Mouse (Mus musculus): ENCODE data around the gene Kctd6. TPM values are rescaled to one million over a fixed set of nuclear protein-coding genes. Genes with fewer than 3 reads are reported as not detected.
"Not testable (repeated sequence)": the region's sequence is repeated elsewhere in the genome, so short reads cannot be mapped to it uniquely, and the experiment has no call there.

Gene Kctd6
- total RNA-seq, 2 experiments from 2014 or later: 69.7 to 74.9 TPM

DNA sequence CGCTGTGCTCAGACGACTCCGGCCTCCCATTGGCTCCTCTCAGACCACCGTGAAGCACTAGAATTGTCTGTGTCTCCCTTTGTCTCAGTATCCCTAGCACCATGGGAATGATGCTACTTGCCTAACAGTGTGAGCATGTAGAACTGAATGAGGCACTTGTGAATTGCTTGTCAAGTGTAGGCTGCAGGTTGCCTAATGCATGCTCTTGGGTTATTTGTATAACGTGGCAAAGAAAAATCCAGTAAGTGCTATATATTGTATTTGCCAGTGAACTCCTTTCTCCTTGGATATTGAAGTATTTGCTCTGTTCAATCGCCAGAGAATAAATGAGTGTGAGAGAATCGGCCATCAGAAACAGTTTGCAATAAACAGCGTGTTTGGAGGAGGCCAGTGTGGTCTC is 32.9 kb downstream of the Kctd6 start:
- no peak for DNase-seq (ENCODE audit: low spot score in 2 of 2)

DNA sequence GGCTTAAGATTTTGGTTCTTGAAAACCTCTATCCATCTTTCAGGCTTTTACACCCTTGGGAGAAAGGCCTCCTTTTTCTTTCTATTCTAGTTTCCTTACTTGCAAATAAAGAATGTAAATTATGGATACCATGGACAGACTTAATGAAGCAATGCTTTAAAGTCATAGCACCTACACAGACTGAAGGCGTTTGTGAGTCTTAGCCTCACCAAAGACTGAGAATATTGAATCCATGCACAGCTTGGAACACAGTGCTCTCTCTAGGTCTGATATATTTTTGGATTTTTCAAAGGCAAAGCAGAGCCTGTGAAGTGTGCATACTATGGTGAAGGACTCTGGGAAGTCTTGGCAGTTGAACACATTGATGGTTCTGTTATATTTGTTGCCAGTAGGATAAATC is 35.3 kb downstream of the Kctd6 start:
- DNase-seq (ENCODE audit: low spot score in 2 of 2): no peak

DNA sequence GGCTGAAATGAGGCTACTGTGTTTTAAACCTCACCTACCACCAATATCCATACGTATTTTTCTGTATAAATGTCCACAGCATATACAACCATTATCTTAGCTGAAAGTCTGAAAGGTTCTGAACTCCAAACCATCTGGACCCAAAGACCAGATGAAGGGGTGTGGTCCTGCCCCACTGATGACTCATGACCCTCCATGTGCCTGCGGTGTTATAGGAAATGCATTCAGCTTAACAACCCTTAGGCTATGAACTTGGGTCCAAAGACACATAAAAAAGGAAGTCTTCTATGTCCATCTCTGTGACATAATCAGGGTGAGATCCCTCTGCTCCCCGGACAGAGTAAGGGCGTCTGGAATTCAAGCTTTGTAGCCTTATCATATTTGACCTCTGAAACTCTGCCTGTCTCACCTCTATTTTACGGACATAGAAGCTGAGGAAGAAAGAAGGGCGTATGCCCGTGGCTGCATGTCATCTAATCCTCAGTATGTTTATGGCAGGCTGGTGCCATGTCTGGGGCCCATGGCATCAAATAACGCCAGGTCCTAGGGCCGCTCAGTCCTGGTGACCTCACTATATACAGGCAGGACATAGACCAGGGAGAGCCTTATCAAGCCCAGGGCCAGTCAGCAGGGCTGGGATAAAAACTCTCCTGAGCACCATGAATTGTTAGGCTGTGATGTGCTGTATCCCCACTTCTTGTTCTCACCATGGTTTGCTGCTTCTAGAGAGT is 36.4 kb downstream of the Kctd6 start:
- no peak for DNase-seq (ENCODE audit: low spot score in 2 of 2)

DNA sequence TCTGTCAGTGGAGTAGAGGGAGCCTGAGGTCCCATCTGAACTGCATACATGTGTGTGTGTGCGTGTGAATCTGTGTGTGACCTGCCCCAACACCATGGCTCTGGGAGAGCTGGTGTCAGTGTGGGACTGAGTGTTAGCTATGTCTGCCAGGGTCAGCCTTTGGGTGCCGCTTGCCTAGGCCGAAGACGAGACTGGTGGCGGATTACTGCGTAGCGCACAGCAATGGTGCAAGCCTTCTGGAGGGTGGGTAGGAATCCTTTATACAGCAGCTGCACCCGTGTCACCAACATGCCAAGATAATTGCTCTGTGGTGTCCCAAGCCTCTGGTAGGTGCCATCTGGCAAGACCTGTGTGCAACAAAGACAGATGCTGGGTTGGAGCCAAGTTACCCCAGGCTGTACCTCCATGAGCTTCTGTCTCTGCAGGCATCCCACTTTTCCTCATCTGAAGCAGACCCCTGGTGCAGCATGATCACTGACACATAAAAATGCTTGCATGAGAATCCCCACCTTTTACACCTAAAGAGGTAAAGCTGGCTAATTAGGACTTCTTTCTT is 37.5 kb downstream of the Kctd6 start:
- no peak for DNase-seq (ENCODE audit: low spot score in 2 of 2)

DNA sequence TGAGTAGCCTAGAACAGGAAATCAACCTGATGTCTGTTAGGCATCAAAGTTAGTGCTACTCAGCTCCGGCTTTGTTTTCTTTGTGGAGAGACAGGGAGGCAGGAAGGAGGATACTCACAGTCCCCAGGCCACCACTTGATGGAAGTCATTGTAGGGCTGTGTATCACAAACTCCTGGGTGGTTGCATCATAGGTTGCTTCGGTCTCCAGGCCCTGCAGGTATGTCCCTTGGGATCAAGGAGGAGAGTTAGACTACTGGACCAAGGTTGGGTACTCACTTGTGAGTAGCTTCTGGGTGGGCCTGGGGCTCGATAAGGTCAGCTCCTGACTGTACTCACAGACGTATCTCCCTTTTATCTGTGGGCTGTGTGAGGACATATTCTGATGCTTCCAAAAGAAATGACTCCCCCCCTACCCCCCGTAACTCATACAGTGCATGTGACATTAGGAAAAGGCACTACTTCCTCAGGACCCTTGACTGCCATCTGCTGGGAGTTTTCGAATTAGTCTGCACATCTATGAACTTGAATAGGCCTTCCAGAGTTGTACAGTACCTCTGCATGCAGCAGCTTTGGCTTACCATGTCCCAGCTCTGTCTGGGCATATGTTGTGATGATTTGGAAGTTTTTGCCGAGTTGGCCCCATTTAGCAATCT is 41.3 kb downstream of the Kctd6 start:
- peak; percentile 38 to 82 for DNase-seq (ENCODE audit: low spot score in 2 of 2)

DNA sequence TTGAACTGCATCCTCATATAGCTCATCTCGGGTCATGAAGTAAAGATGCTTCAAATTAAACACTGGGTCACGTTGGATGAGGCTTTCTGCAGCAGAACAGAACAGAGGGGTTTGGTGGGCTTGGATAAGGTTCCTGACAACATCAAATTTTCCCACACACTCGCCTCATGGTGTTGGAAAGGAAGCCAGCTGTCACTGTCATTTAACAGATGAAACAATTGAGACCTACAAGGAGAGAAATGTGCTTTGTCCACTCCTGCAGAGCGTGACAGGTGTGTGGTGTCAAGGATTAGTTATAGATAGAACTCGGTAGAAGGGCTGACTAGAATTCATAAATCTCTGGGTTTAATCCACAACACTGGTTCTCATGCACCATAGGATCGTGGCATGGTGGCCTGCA is 42.1 kb downstream of the Kctd6 start:
- DNase-seq (ENCODE audit: low spot score in 2 of 2): no peak

DNA sequence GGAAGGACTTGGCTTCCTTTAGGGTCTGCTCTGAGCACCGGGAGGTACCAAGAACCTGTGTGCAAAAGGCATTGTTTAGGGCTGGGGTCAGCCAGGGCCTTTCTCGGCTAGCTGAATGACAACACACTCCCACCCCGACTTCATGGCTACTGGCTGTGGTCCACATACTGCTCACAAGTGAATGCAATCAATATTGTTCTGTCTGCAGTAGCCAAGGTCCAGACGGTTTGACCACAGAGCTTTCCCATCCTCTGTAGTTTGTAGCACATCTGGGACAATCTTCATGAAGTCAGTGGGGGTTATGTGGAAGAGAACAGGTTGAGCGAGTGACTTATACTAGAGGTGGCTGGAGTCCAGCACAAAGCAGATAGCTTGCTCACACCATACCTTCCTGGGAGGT is 42.9 kb downstream of the Kctd6 start:
- no peak for DNase-seq (ENCODE audit: low spot score in 2 of 2)

DNA sequence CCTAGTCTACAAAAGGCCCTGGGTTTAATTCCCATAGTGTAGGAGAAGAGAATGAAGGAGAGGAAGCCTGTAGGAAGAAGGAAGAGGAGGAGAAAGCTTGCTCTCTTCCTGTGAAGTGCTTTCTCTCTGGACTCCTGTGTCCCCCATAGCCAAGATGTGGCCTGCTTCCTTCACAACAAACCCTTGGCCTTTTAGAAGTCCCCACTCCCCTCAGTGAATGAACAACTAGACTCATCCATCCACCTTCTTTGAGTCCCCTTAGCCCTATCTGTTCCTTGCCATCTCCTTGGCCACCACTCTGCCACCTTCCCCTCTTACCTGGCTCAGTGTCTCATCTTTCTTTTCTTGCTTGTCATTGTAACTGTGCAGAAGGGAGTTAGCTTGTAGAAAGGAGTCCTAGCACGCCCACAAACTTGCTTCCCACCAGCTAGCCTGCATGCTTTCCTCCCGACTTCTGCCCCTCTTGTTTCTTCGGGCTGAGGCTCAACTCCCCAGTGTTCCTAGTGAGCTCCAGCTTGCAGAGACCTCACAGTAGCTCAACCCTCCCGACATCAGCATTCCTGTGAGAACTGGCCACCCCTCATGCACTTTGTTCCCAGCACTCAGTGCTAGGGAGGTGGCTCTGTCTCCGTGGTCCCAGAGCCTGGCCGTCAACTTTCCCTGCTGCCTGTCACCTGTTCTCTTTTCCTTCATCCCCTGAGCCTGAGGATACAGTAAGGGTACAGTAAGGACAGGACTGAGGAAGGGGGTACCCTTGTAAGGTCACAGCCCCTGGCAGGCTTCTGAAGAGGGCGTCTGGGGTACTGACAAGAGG is 43.8 kb downstream of the Kctd6 start:
- no peak for DNase-seq (ENCODE audit: low spot score in 2 of 2)

DNA sequence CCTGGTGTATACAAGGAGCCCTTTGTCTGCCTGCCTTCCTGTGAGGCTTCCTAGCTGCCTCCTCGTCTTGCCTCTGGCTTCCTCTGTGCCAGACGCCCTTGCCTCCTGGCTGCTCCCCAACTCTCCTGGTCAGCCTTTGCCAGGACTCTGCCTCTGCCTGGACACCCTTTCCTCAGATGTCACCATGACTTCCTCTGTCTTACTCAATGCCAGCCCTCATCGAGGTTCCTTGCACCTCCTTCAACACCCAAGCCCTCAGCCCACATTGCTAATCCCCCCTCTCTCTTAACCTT is 44.3 kb downstream of the Kctd6 start:
- no peak for DNase-seq (ENCODE audit: low spot score in 2 of 2)

DNA sequence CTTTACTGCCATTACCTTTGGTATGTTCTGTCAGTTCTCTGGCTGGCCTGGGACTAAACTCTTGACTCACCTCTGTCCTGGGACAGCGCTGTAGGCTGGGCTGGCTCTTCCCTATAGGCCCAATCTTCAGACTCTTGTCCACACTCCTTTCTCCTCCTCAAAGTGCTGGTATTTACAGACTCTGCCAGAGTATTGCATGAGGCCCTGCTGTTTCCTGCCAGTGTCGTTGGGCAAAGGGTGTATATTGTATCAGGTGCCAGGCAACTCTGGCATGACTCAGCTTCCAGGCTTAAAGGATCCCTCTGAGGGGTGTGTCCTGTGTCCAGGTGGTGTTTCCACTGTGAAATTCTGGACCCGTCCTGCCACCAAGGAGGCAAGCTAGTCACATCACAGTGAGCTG is 44.8 kb downstream of the Kctd6 start:
- no peak for DNase-seq (ENCODE audit: low spot score in 2 of 2)

DNA sequence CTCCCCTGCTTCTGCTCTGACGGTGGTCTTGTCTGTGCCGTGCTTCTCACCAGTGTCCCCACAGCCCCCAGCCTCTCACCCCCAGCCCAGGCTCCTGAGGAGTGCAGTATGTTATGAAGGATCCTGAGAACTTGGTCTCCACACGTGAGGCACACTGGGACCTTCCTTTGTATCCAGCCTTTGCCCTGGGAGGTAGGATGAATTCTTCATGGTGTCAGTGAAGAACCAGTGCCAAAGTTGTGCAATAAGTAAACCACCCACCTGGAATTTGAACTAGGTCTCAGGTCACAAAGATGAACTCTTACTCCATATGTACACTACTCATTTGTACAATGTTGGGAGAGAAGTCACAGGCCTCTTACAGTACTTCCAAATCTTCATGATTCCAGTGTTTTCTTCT is 45.2 kb downstream of the Kctd6 start, which contains the start of gene Acox2:
TSS of gene Acox2 (minus strand) at position 188 of the 400 bp plus-strand sequence.
- no peak for DNase-seq (ENCODE audit: low spot score in 2 of 2)

DNA sequence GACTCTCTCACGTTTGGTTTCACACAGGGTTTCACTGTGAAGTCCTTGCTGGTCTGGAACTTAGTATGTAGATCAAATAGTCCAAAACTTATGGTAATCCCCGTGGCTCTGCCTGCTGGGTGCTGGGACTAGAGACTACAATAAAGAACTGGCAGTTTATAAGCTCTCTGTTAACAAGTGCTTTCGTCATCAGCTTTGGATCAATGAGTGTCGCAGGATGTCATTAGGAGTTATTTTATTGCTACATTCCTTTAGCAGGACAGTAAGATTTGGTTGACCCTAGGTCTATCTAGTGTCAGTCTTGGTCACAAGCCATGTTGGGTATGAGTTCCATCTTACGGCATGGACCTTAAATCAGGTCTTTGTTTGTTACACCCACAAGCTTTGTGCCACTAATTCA is 46.3 kb downstream of the Kctd6 start:
- DNase-seq (ENCODE audit: low spot score in 2 of 2): no peak

DNA sequence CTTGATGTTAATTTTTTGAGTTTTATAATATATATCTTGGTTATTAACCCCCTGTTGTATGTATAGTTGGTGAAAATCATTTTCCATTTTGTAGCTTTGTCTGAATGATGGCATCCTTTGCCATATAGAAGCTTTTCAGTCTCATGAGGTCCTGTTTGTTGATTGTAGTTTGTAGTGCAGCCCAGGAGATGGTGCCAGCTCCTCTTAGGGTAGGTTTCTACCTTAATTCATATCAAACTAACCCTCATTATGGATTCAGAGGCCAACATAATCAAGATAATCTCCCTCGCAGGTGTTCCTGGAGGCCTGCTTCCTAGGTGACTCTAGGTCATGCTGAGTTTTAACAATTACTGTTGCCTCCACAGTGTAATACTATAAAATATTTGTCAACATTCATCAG is 48.3 kb downstream of the Kctd6 start:
- DNase-seq (ENCODE audit: low spot score in 2 of 2): no peak

DNA sequence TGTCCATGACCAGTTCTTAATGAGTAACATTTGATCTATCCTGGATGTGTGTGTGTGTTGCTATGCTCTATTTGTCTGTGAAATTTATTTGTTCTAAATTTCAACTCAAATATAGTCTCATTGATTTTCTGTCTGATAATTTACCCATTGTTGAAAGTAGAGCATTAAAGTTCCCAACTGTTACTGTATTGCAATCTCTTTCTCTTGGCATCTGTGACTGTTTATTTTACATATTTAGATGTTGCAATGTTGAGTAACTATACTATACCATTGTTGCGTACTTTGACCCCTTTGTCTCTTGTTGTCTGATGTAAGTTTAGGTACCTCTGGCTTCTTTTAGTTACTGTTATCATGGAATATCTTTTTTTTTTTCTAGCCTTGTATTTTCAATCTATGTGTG is 50.4 kb downstream of the Kctd6 start:
- no peak for DNase-seq (ENCODE audit: low spot score in 2 of 2)

DNA sequence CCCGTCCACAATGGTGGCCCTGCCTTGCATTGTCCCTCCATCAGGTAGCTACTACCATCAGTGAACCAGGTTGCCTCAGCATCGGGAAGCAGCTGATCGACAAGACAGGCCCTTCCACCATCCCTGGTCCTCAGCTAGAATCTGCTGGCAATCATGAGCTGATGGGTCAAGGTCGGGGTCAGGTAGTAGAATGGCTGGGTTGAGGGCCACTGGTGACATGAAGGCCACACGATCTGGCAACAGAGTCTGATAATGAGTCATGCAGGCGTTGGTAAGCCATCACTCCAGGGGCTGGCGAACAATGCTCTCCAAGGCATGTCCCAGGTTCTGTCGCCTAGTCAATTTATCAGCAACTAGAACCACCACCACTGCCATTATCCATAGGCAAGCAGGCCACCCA is 57.3 kb downstream of the Kctd6 start:
- DNase-seq (ENCODE audit: low spot score in 2 of 2): not testable (repeated sequence)

Other genes with a start within 250 kb of the Kctd6 start
- under 1 TPM; 0.07 to 0.10 TPM for gene Dnase1l3, start 219.6 kb upstream of the Kctd6 start, total RNA-seq (2021)
- gene Abhd6, start 211.2 kb upstream of the Kctd6 start, total RNA-seq (2021): 10 to 100 TPM; 79.1 to 80.3 TPM
- 10 to 100 TPM; 24.4 to 34.7 TPM for gene Rpp14, start 133.8 kb upstream of the Kctd6 start, total RNA-seq (2021)
- 10 to 100 TPM; 29.6 to 32.4 TPM for gene Pxk, start 115.9 kb upstream of the Kctd6 start, total RNA-seq (2021)
- gene Pdhb, start 41.1 kb upstream of the Kctd6 start, total RNA-seq (2021): 100 to 1,000 TPM; 169 to 171 TPM
- gene Acox2, start 45.2 kb downstream of the Kctd6 start, total RNA-seq (2021): not detected
- gene Fam107a, start 103.9 kb downstream of the Kctd6 start, total RNA-seq (2021): 100 to 1,000 TPM; 310 to 362 TPM
- gene Oit1, start 164.6 kb downstream of the Kctd6 start, total RNA-seq (2021): not detected

Measured in layer of hippocampus, adult 18-20 months (tissue).